Mouse (Mus musculus) testis, adult 2 months (tissue): ENCODE data around the gene Psmd6. TPM values are rescaled to one million over a fixed set of nuclear protein-coding genes. Genes with fewer than 3 reads are reported as not detected.

ENCODE experiments used
- H3K27ac ChIP-seq: fragments of 200-500 bp; 2 replicates; pipeline ENCODE4 v1.5.1; 2012; ENCODE audit warnings: low read depth, low read length; ENCODE audit not compliant: control insufficient read depth, insufficient read depth
- H3K27me3 ChIP-seq: fragments of 200-500 bp; 2 replicates; pipeline ENCODE4 v1.6.1; 2012; ENCODE audit warnings: mild to moderate bottlenecking, low read length, moderate library complexity; ENCODE audit not compliant: control insufficient read depth, insufficient read depth
- H3K36me3 ChIP-seq: fragments of 200-500 bp; 2 replicates; pipeline ENCODE4 v1.6.1; 2012; ENCODE audit warnings: mild to moderate bottlenecking, low read length; ENCODE audit not compliant: control insufficient read depth, insufficient read depth
- H3K4me1 ChIP-seq: fragments of 200-500 bp; 2 replicates; pipeline ENCODE4 v1.6.1; 2012; ENCODE audit warnings: low read length; ENCODE audit not compliant: control insufficient read depth, insufficient read depth
- H3K4me3 ChIP-seq: fragments of 200-500 bp; 2 replicates; pipeline ENCODE4 v1.5.1; 2012; ENCODE audit warnings: low read depth, mild to moderate bottlenecking, low read length, moderate library complexity, mixed read lengths; ENCODE audit not compliant: control insufficient read depth
- CTCF ChIP-seq: fragments of 200-500 bp; IDR thresholded peaks from 2 replicates; pipeline ENCODE4 v1.5.1; 2012; ENCODE audit warnings: low read depth, mild to moderate bottlenecking, inconsistent platforms, low read length, moderate library complexity; ENCODE audit not compliant: control insufficient read depth, insufficient read depth, insufficient replicate concordance
- POLR2A ChIP-seq: fragments of 200-500 bp; IDR thresholded peaks from 2 replicates; pipeline ENCODE4 v1.6.1; 2012; ENCODE audit warnings: low read depth, mild to moderate bottlenecking, inconsistent platforms, low read length, moderate library complexity; ENCODE audit not compliant: control insufficient read depth
- polyA plus RNA-seq: library from polyadenylated mRNA; depleted of rRNA; stranded (reverse); fragments of >200 nt; gene quantifications from 2 replicates; pipeline ENCODE4 v1.2.3, GENCODE M21; 2012; rRNA removed

Gene Psmd6
- polyA plus RNA-seq, 1 experiment, result 30.3 TPM

- Histone ChIP-seq H3K36me3 (no peaks in the 10 kb centered on the region), H3K4me1 (no peaks in the 10 kb centered on the region), H3K27me3 (no peaks in the 10 kb centered on the region), H3K4me3 (no peak overlapping the region), H3K27ac (no peak overlapping the region)
- TF ChIP-seq CTCF (no peak), POLR2A (no peak)
Measured at GRCm38 (mm10) chr14:14062531-14063245, 58.1 kb downstream of the Psmd6 start.

Other genes with a start within 250 kb of the Psmd6 start
- 0.02 TPM in 1 of 2 replicates, not detected in the other for gene Gm281, start 206.5 kb downstream of the Psmd6 start, polyA plus RNA-seq
- gene Atxn7, start 159.5 kb downstream of the Psmd6 start, polyA plus RNA-seq, result 18.8 and 19.5 TPM in 2 replicates
- gene Thoc7, start 159.1 kb downstream of the Psmd6 start, polyA plus RNA-seq, result 58.1 and 75.5 TPM in 2 replicates
- not detected in 2 replicates for gene Olfr720, start 65.9 kb upstream of the Psmd6 start, polyA plus RNA-seq
- gene Olfr31, start 201.8 kb upstream of the Psmd6 start, polyA plus RNA-seq, result 0.40 TPM in 1 of 2 replicates, not detected in the other
- gene Il3ra, start 225.3 kb upstream of the Psmd6 start, polyA plus RNA-seq, result 46.5 and 51.0 TPM in 2 replicates